Comparison of ENCODE assay signal across 25 mouse cellular contexts in the genomic region with DNA sequence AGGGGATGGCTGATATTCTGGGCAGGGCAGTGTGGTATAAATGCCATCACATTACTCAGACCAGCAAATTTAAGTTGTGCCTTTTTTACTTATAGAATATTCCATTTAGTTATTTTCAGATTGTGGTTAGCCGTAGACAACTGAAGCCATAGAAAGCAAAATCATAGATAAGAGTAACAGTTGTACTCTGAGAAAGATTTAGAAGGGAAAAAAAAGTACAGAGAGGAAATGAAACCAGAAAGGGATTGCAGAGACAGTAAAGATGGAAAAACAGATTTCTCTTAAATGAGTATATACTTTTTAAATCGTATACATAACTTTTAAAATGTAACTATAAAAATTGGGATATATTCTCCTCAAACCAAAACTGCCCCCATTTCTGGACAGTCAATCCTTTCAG.
"Had no signal": no experiment of that assay in that cellular context is flagged by ENCODE, and none has a peak within 500 bp of the region (broad histone marks: within the 10 kb centered on the region; RNA-seq: fewer than 3 reads in every experiment).

No protein-coding gene starts in this region.

- H3K4me3 ChIP-seq: embryonic facial prominence, embryonic 10.5 days; embryonic facial prominence, embryonic 12.5 days; embryonic facial prominence, embryonic 13.5 days; embryonic facial prominence, embryonic 15.5 days; erythroblast, embryonic 14.5 days; forebrain, embryonic 10.5 days; forebrain, embryonic 12.5 days; forebrain, embryonic 13.5 days; forebrain, embryonic 15.5 days; gastrocnemius, adult 2 months; heart, adult 2 months; heart, embryonic 10.5 days had no signal

- H3K27ac ChIP-seq: embryonic facial prominence, embryonic 10.5 days; embryonic facial prominence, embryonic 12.5 days; embryonic facial prominence, embryonic 13.5 days; embryonic facial prominence, embryonic 15.5 days; forebrain, embryonic 10.5 days; forebrain, embryonic 12.5 days; forebrain, embryonic 13.5 days; forebrain, embryonic 15.5 days; gastrocnemius, adult 2 months; heart, adult 2 months; heart, embryonic 10.5 days had no signal

- DNase-seq: cerebellum, adult 9-11 months; cerebellum, postnatal 10 days; cerebellum, postnatal 14 days; cerebellum, postnatal 25 days; cerebellum, postnatal 36 days; embryo, embryonic 11 days; forebrain, postnatal 0 days; gastrocnemius, adult 2 months; gastrocnemius, postnatal 10 days; gastrocnemius, postnatal 14 days; gastrocnemius, postnatal 25 days; gastrocnemius, postnatal 36 days; heart, adult 11 months; heart, adult 18-20 months; heart, adult 2 months had no signal

- H3K4me1 ChIP-seq: embryonic facial prominence, embryonic 10.5 days; embryonic facial prominence, embryonic 12.5 days; embryonic facial prominence, embryonic 15.5 days; forebrain, embryonic 10.5 days; forebrain, embryonic 13.5 days; forebrain, embryonic 15.5 days had no signal

- H3K9me3 ChIP-seq: embryonic facial prominence, embryonic 10.5 days; embryonic facial prominence, embryonic 12.5 days; embryonic facial prominence, embryonic 13.5 days; embryonic facial prominence, embryonic 15.5 days; forebrain, embryonic 10.5 days; forebrain, embryonic 12.5 days; forebrain, embryonic 13.5 days; forebrain, embryonic 15.5 days; heart, embryonic 10.5 days had no signal

- H3K4me2 ChIP-seq: embryonic facial prominence, embryonic 12.5 days; embryonic facial prominence, embryonic 13.5 days; embryonic facial prominence, embryonic 15.5 days; forebrain, embryonic 12.5 days; forebrain, embryonic 13.5 days; forebrain, embryonic 15.5 days had no signal

- H3K9ac ChIP-seq: embryonic facial prominence, embryonic 12.5 days; embryonic facial prominence, embryonic 13.5 days; embryonic facial prominence, embryonic 15.5 days; forebrain, embryonic 12.5 days; forebrain, embryonic 13.5 days; forebrain, embryonic 15.5 days; forebrain, postnatal 0 days had no signal

- H3K27me3 ChIP-seq: embryonic facial prominence, embryonic 12.5 days; embryonic facial prominence, embryonic 13.5 days; embryonic facial prominence, embryonic 15.5 days; forebrain, embryonic 12.5 days; forebrain, embryonic 13.5 days; forebrain, embryonic 15.5 days had no signal
